ENCODE assay signal across 15 mouse cellular contexts in the genomic region with DNA sequence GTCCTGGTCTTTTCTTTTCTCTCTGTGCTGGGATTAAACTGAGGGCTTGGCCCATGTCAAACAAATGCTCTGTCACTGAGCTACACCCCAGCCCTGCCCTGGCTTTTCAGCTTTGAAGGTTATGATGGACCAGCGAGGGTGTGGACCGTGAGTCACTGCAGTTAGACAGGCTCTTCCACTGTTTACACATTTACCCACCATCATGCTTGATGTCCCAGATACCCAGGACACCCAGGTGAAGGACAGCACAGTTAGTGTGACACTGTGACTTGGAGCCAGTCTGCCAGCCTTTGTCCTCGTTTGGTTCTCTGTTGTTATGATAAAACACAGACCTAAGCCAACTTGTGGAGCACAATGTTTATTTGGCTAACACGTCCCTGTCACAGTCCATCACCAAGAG. TPM values are rescaled to one million over a fixed set of nuclear protein-coding genes. Genes with fewer than 3 reads are reported as not detected.
A peak's percentile ranks its signal among the peaks of the same experiment; 100 is the strongest.
DNase-seq lines count a peak whose midpoint lies in the region; ATAC-seq and TF ChIP-seq lines count a peak whose summit lies in the region.
"Had no signal": no experiment of that assay in that cellular context is flagged by ENCODE, and none has a peak within 500 bp of the region (broad histone marks: within the 10 kb centered on the region; RNA-seq: fewer than 3 reads in every experiment).

No protein-coding gene starts in this region.

- TF ChIP-seq CTCF in kidney, adult 2 months (conservative IDR thresholded peaks at IDR 0.05; ENCODE audit: insufficient read depth, insufficient read length, low read depth, low read length) = no peak

- no peak overlapping the region for H3K9ac ChIP-seq in kidney, embryonic 14.5 days (ENCODE audit: low read depth, low read length)
- no peak overlapping the region for H3K9ac ChIP-seq in intestine, embryonic 16.5 days (ENCODE audit: low read depth, low read length)
- H3K9ac ChIP-seq: heart, embryonic 13.5 days; limb, embryonic 13.5 days had no signal

- WGBS in kidney, adult 2 months = 59% methylated on average over 4 of the region's 4 CpGs
- 33% methylated on average over 4 of the region's 4 CpGs for WGBS in kidney, embryonic 14.5 days
- 15% methylated on average over 4 of the region's 4 CpGs for WGBS in intestine, embryonic 16.5 days

- H3K4me2 ChIP-seq in kidney, embryonic 14.5 days (replicated peaks; ENCODE audit: low read depth, low read length) = no peak overlapping the region
- H3K4me2 ChIP-seq in intestine, embryonic 16.5 days (ENCODE audit: low read depth, low read length) = no peak overlapping the region
- H3K4me2 ChIP-seq: heart, embryonic 13.5 days; limb, embryonic 13.5 days had no signal

- H3K9me3 ChIP-seq in kidney, embryonic 14.5 days (ENCODE audit: control insufficient read depth, low read length) = no peaks in the 10 kb centered on the region
- H3K9me3 ChIP-seq in intestine, embryonic 16.5 days (ENCODE audit: control insufficient read depth, low read length) = no peaks in the 10 kb centered on the region
- H3K9me3 ChIP-seq: heart, embryonic 13.5 days; limb, embryonic 13.5 days had no signal

- peak; percentile 69 for DNase-seq in kidney, adult 2 months
- DNase-seq in urinary bladder, postnatal 14 days (ENCODE audit: low spot score) = peak; percentile 63
- DNase-seq in urinary bladder, postnatal 10 days (ENCODE audit: low spot score) = no peak
- DNase-seq in urinary bladder, postnatal 36 days (ENCODE audit: low spot score in 2 of 2) = peak; percentile 42 to 54
- no peak for DNase-seq in spleen, postnatal 4 days (ENCODE audit: low spot score in 2 of 2)
- DNase-seq in right cerebral cortex, postnatal 10 days (ENCODE audit: low spot score in 2 of 2) = no peak
- DNase-seq: cerebellum, postnatal 10 days; midbrain, embryonic 14.5 days; thymus, postnatal 36 days had no signal

- peaks cover 4% of the 10 kb centered on the region; the same call in 1 of the 2 replicates for H3K4me1 ChIP-seq in kidney, adult 2 months (ENCODE audit: control insufficient read depth, insufficient read depth, low read length)
- H3K4me1 ChIP-seq in kidney, embryonic 14.5 days (ENCODE audit: control insufficient read depth, insufficient read depth, low read length) = 0 out of 2 replicates have a peak, but pooled peaks cover 8% of the 10 kb centered on the region
- H3K4me1 ChIP-seq in intestine, embryonic 16.5 days (ENCODE audit: control insufficient read depth, insufficient read depth, low read length) = peaks cover 9% of the 10 kb centered on the region; the same call in 1 of the 2 replicates
- H3K4me1 ChIP-seq: limb, embryonic 13.5 days had no signal

- no peaks in the 10 kb centered on the region for H3K27me3 ChIP-seq in kidney, adult 2 months (replicated peaks; ENCODE audit: control insufficient read depth, insufficient read depth, low read length)
- no peaks in the 10 kb centered on the region for H3K27me3 ChIP-seq in kidney, embryonic 14.5 days (ENCODE audit: control insufficient read depth, insufficient read depth, low read length)
- H3K27me3 ChIP-seq in intestine, embryonic 16.5 days (replicated peaks; ENCODE audit: control insufficient read depth, insufficient read depth, low read length) = no peaks in the 10 kb centered on the region
- H3K27me3 ChIP-seq: heart, embryonic 13.5 days had no signal

- no peak for ATAC-seq in kidney, embryonic 14.5 days (ENCODE audit: low FRiP score, low TSS enrichment)
- ATAC-seq in intestine, embryonic 16.5 days = peak; percentile 68

- peak overlapping the region; percentile 14; the same call in 1 of the 2 replicates for H3K27ac ChIP-seq in kidney, adult 2 months (ENCODE audit: insufficient read depth, low read depth, low read length)
- H3K27ac ChIP-seq in kidney, embryonic 14.5 days (ENCODE audit: low read depth, low read length) = no peak overlapping the region
- no peak overlapping the region for H3K27ac ChIP-seq in intestine, embryonic 16.5 days (ENCODE audit: low read length)
- H3K27ac ChIP-seq: heart, embryonic 13.5 days; limb, embryonic 13.5 days had no signal

- H3K4me3 ChIP-seq in kidney, adult 2 months (ENCODE audit: insufficient read depth, low read depth, low read length) = no peak overlapping the region
- no peak overlapping the region for H3K4me3 ChIP-seq in kidney, embryonic 14.5 days (ENCODE audit: low read length)
- H3K4me3 ChIP-seq in intestine, embryonic 16.5 days (ENCODE audit: low read length) = no peak overlapping the region
- H3K4me3 ChIP-seq: heart, embryonic 13.5 days; limb, embryonic 13.5 days had no signal

- no peak for TF ChIP-seq POLR2A in kidney, adult 2 months (IDR thresholded peaks at IDR 0.05; ENCODE audit: low read depth, low read length)

- no peaks in the 10 kb centered on the region for H3K36me3 ChIP-seq in kidney, adult 2 months (ENCODE audit: control insufficient read depth, insufficient read depth, low read length)
- H3K36me3 ChIP-seq in kidney, embryonic 14.5 days (ENCODE audit: control insufficient read depth, insufficient read depth, low read length) = no peaks in the 10 kb centered on the region
- no peaks in the 10 kb centered on the region for H3K36me3 ChIP-seq in intestine, embryonic 16.5 days (ENCODE audit: control insufficient read depth, insufficient read depth, low read length)
- H3K36me3 ChIP-seq: heart, embryonic 13.5 days; limb, embryonic 13.5 days had no signal

RNA-seq across cellular contexts. Expression of a gene that starts 34.9 kb away (rescaled TPM):
- 0.12 and 0.13 TPM in 2 replicates for polyA plus RNA-seq in kidney, adult 2 months (2012; rRNA removed)
- polyA plus RNA-seq in kidney, embryonic 14.5 days (2014; fragmentation: Nextera tagmentation; extraction: Ambion mirVana) = not detected in 2 replicates
- not detected in 2 replicates for polyA plus RNA-seq in intestine, embryonic 16.5 days (2015; fragmentation: Nextera tagmentation; extraction: Ambion mirVana)
- polyA plus RNA-seq: embryonic facial prominence, embryonic 11.5 days; heart, embryonic 13.5 days; limb, embryonic 13.5 days; midbrain, embryonic 14.5 days; neural tube, embryonic 11.5 days had no signal

Comparison
In these comparisons a context has a peak if more than half of its experiments do, and no peak if none do; other contexts are left out.
1. DNase-seq: peak in kidney, adult 2 months (single experiment), urinary bladder, postnatal 14 days (single experiment) and urinary bladder, postnatal 36 days (2 of 2); none in urinary bladder, postnatal 10 days (single experiment), spleen, postnatal 4 days (0 of 2) and right cerebral cortex, postnatal 10 days (0 of 2).